Mouse (Mus musculus): ENCODE results near the gene Cd8a.

Cd8a gene

DNA sequence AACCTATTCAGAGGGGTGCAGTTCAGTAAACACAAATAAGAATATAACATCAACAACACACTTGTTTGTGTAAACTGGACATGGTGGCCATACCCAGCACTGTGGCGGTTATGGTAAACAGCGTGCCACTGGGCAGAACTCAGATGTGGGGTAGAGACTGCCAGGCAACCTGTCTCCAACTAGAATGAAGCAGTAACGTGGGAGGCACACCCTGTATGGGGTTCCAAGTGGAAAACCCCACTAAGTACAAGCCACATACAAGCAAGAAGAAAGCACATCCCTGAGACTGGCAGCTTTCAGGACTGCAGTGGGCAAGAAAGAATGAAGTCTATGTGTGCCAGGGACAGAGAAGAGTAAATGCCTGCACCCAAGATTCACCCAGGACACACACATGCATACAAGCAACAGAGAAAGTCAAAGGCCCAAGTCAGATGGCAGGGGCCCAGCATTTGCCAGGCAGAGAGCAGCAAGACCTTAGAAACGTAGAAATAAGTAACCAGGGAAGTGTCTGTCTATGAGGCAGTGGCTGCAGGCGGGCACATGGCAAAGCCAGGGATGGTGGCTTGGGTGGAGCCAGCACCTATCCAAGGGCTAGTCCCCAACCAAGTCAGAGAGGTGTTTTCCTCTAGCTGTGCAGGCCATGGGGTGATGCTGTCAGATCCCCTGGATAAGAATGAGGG lies 1.0 kb upstream of the Cd8a start:
- no peak for DNase-seq

DNA sequence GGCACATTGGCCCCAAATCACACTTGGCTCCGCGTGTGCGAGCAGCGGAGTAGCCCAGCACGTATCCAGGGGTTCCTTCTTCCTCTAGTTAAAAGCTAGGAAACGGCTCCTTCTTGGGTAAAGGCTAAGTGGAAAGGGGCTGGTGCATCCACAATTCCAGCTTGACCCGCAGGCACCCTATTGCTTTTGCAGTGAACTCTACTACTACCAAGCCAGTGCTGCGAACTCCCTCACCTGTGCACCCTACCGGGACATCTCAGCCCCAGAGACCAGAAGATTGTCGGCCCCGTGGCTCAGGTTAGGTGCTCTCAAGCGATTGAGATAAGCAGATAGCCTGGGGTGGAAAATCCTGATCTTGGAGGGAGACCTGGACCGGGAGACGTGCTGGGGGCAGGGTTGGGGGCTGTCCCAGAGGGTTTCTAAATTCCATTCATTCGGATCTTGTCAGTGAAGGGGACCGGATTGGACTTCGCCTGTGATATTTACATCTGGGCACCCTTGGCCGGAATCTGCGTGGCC lies 1.1 kb downstream of the Cd8a start:
- DNase-seq: no peak

DNA sequence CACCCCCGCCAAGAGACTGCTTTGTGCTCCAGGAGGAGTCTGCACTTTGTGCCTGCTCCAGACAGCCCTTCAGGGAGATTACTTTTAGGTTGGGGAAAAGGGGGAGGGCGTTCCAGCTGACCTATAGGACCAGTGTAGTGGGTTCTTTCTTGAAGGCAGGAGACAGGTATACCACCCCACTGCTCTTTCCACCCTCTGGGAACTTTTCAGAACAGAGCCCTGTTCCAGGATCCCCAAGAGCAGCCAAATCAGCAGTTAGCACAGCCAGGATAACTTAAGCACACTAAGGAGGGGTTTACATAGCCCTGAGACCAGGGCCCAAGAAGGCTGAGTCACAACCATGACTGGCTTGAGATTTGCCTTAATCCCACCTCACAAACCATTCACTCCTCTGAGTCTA lies 1.7 kb downstream of the Cd8a start:
- no peak for DNase-seq

DNA sequence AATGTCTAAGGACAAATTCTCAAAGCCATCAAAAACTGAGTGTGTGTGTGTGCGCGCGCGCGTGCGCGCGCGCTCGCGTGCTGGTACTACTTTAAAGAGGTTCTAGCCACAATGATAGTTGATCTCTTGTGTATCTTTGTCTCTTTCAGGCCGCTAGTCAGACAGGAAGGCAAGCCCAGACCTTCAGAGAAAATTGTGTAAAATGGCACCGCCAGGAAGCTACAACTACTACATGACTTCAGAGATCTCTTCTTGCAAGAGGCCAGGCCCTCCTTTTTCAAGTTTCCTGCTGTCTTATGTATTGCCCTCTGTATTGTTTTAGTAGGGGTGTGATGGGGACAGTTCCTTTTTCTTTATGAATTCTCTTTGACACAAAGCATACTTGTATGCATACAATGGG lies 3.5 kb downstream of the Cd8a start:
- no peak for DNase-seq

DNA sequence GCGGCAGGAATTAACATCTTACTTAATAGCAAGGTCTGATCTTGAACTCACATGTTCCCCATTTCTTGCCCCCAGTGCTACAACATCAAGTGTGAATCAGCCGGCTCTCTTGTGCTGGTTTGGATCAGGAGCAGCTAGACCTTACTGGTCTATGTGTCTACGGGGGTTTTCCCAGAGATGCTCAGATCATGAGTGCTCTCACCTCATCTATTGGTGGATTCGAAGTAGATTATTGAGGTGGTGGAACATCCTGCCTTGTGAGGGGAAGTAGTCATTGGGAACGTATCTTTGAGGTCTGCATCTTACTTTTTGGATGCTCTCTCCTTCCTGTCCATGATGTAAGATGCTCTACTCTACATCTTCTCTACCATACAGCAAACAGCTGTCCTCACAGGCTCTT lies 8.4 kb downstream of the Cd8a start:
- DNase-seq: no peak

DNA sequence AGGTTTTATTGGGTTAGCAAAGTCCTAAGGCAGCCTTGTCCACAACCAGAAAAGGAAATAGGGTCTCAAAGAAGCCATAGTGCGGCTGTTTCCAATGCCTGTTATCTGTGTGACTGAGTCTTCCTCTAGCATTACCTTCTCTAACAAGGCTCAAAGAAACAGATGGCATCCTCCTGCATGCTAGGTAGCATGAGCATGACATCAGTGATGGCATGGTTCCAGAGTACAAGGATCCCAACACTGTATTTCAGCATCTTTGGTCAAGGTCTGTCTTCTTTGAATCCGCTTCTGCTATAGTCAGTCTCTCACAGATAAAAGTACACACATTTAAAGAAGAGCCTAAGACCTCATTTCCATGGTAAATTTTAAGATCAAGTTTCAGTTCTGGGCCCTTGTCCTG lies 17.3 kb downstream of the Cd8a start:
- DNase-seq: no peak

DNA sequence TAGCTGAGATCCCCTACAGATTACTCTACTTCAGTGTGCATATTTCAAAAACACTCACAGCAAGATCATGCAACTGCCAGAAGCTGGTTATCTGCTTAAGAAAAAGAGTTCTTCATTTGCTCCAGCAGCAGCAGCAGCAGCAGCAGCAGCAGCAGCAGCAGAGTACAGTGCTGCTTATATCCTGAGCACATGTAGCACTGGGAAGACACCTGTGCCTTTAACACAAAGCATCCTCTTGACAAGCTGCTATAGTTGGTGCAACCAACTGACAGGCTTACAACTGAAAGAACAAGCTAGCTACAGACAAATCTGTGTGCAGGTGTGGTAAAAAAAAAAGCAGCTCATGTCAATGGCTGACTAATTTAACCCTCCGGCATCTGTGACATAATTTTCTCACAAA lies 22.8 kb downstream of the Cd8a start:
- DNase-seq: no peak

DNA sequence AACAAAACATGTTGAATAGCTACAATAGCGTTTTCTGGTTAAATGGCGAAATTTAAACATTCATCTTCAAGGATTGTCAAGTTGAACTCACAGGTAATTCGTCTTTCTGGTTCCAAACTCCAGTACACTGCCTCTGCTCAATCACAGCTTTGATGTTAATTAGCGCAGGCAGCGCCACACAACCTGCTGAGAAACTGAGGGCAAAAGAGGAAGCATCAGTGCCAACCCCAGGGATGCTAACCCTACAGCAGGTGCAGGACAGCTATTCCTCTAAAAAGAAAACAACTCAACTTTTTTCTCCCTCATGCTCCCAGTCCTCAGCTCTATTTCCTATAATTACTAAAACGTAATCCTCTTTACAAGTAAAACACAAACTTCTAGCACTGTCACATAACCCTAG lies 23.5 kb downstream of the Cd8a start:
- DNase-seq: no peak

DNA sequence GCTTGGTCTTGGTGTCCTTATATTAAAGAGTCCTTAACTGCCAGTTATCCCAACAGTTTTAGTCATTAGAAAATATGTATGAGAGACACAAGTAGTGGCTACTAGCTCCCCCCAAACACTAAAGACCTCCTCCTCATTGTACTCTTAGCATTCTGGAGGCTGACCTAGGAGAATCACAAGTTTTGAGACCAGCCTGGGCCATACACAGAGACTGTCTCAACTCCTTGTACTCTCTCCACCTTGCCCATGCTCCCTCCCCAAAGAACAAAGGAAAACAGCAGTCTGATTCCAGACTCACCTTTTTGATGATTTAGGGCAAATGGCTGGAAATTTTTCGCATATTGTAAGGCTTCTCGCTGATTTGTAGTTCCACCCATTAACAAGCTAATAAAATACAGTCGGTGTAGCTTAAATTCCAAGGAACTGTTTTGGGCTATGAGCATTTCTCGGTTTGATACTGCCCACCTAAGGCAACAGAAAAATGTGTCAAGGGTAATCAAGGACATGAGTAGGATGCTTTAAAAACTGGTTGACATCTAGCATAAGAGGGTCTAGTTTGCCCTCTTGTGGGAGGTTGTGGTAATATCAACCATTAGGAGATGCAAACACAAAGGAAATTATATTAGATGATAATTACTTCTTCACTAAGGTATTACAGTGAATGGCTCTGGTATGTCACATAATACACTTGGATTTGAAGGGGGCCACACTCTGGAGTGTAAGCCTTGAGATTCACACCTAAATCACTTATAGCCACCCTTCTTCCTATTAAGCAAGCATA lies 25.8 kb downstream of the Cd8a start:
- DNase-seq: peak; percentile 67

DNA sequence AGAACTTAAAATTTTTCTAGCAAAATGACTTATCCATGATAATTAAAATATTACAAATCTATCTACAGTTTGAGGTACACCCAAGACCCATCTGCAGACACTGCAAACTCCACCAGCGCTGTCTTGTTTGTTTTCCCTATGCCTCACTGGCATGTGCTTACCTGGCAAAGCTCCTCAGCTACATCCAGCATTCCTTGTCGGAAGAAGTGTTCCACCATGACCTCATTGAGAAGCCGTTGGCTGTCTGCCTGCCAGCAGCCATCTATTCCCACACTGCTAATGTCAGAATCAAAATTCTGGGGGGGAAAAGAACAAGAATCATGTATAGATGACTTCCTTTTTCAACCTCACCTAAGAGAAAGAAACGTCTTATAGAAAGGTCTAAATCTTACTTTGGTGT lies 41.4 kb downstream of the Cd8a start:
- no peak for DNase-seq

DNA sequence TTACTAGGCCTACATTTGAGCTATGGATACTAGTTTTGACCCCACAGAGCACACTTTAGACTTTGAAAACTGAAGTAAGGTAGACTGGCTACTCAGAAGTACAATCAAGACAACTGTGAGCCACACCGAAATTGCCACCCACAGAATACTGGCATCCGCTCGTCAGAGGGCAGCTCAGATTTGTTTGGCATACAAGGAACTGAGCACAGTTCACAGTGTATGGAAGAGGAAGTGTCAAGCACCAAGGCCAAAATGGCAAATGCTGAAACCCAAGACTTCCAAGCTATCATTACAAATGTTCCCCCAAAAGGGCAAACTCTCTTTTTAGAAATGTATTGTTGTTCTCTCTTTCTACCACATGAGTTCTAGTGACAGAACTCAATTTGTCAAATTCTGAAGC lies 42.2 kb downstream of the Cd8a start:
- DNase-seq: no peak

DNA sequence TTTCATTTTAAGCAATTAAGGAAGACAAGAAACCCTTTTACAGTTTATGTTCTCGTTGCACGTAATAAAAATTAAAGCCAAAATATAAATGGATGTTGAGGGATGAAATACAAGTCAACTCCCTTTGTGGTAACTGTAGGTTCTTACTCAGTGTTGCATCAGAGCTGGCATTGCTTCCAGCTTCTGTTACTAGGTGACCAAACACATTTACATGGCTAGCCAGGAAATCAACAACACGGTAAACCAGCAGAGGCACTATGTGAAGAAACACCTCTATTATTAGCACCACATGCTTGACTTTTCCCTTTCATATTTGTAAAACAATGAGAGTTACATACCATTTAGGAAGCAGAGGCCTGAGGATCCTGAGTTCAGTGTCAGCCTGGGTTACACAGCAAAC lies 45.6 kb downstream of the Cd8a start:
- no peak for DNase-seq

DNA sequence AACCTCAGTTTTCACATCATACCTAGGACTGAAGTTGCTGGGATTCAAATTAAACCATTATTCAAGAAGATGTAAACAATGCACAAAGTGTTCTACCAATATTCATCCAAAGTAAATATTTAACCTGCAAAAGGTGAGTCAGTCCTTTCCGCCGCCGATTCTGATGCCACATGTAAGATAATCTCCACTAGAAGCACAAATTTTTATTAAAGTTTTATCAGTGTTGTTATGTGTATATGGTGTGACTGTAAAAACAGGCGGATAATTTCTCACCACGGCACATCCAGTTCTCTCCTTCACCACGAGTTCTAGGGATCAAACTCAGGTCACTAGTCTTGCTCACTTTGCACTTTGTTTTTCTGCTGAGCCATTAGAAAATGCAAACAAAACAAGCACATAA lies 47.6 kb downstream of the Cd8a start:
- no peak for DNase-seq

DNA sequence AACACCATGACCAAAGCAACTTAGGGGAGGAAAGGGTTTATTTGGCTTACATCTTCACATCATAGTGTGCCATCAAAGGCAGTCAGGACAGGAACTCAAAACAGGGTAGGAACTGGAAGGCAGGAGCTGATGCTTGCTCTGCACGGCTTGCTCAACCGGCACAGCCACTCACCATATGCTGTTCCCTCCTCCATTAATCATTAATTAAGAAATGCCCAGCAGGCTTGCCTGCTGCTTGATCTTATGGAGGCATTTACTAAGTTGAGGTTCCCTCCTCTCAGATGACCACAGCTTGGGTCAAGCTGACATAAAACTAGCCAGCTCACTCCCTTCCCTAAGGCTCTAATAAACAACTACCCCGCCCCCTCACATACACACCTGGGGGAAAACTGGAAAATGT lies 48.9 kb downstream of the Cd8a start:
- no peak for DNase-seq

DNA sequence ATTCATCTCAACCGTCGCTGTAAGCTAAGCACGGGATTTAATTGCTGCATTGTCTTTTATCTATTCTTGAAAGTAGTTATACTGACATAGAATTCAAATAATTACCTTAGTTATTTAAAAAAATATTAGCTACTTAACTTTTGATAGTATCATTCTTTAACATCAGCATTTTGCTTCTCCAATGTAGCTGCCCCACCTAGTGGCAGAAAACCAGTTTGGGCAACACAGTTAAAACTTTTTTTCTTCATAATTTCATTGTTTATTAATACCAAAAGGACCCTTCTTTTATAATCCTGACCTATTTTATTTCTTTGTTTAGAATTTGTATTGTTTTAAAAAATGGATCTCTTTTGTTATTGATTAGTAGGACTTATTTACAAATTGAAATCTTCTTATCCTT lies 49.9 kb downstream of the Cd8a start:
- DNase-seq: no peak

DNA sequence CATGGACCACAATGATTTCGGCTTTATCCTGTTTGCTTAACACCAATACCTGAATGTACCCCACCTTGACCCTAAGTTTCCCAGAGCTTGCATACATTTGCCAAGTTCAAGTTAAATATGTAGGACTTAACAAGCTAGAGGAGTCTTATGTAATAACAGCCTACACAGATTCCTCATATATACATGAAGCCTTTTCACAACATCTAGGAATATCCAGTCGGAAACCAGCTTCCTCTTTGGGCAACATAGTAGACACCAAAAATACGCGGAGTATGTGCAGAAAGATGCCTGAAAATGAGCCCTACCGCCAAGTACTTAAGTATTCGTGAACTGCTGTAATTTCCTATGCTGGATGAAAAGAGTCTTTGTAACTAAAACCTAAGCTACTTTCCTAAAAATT lies 52.5 kb downstream of the Cd8a start:
- no peak for DNase-seq

DNA sequence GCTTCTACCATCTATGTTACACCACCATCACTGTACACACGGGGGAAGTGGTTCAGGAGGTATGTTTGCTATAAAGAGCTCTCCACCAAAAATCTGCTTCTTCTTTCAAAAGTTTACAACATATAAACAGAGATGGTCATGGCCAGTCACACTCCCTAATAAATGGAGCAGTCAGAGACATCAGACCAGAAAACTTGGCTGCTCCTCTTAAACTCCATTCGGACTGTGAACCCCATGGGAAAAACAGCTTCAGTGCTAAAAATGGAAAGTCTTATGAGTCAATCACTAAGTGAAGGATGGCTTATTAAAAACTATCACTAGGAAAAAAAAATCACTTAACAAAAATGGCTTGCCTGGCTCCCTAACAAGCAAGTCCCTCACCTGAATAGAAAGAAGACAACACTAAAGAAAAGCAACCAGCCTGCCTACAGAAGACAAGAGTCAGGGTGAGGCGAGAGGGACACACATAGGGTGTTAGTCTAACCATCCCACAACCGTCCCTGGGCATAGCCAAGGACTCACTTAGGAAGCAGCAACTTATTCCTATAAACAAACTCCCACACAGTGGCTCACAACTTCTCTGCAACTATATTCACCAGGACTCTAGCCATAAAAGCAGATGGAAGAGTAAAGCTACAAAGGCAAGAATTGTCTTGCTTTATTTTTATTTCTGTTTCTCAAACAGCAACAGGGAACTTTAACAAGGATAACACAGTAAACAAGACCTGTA lies 54.9 kb downstream of the Cd8a start:
- no peak for DNase-seq
